Mouse (Mus musculus) layer of hippocampus, postnatal 25 days (tissue): Measurements from ENCODE around the gene Cyld. TPM values are rescaled to one million over a fixed set of nuclear protein-coding genes. Genes with fewer than 3 reads are reported as not detected.
"Not testable (repeated sequence)": the region's sequence is repeated elsewhere in the genome, so short reads cannot be mapped to it uniquely, and the experiment has no call there.

Experiments used
- DNase-seq, 2 experiments: peaks; one replicate each; pipeline ENCODE4 v3.0.0; 2022; ENCODE audit warnings: mixed read lengths in 2 of 2, low spot score in 1 of 2; ENCODE audit errors: extremely low spot score in 1 of 2
- total RNA-seq, 2 experiments: library from RNA; stranded (reverse); gene quantifications; 2 replicates each; pipeline ENCODE4 v1.2.3; 2021

Gene Cyld
- 10 to 100 TPM; 73.2 to 77.0 TPM for total RNA-seq

- peak; percentile 89 to 90 for DNase-seq
Measured at GRCm38 (mm10) chr8:88696721-88697641, at the start of gene Cyld. Cyld (plus strand) TSS chr8:88697028.

- DNase-seq: no peak
Measured at GRCm38 (mm10) chr8:88648322-88648721, 48.5 kb upstream of the Cyld start.

- DNase-seq: no peak
Measured at GRCm38 (mm10) chr8:88650016-88650708, 46.7 kb upstream of the Cyld start.

- DNase-seq: not testable (repeated sequence)
Measured at GRCm38 (mm10) chr8:88651122-88651521, 45.7 kb upstream of the Cyld start.

- DNase-seq: peak in 1 of 2 experiments; percentile 35
Measured at GRCm38 (mm10) chr8:88655334-88655733, 41.5 kb upstream of the Cyld start.

GRCm38 (mm10) chr8:88659873-88660272 lies 37.0 kb upstream of the Cyld start:
- DNase-seq: peak in 1 of 2 experiments; percentile 25

- no peak for DNase-seq
Measured at GRCm38 (mm10) chr8:88662401-88662821, 34.4 kb upstream of the Cyld start.

- DNase-seq: no peak
Measured at GRCm38 (mm10) chr8:88664121-88664520, 32.7 kb upstream of the Cyld start.

GRCm38 (mm10) chr8:88664947-88665346 lies 31.9 kb upstream of the Cyld start:
- DNase-seq: no peak

- DNase-seq: no peak
Measured at GRCm38 (mm10) chr8:88666435-88666834, 30.4 kb upstream of the Cyld start.

- no peak for DNase-seq
Measured at GRCm38 (mm10) chr8:88668400-88669086, 28.3 kb upstream of the Cyld start.

GRCm38 (mm10) chr8:88670782-88671181 lies 26.0 kb upstream of the Cyld start:
- DNase-seq: no peak

GRCm38 (mm10) chr8:88671575-88671974 lies 25.3 kb upstream of the Cyld start:
- DNase-seq: no peak

GRCm38 (mm10) chr8:88673859-88674258 lies 23.0 kb upstream of the Cyld start:
- DNase-seq: no peak

- DNase-seq: no peak
Measured at GRCm38 (mm10) chr8:88675372-88676165, 21.3 kb upstream of the Cyld start.

- no peak for DNase-seq
Measured at GRCm38 (mm10) chr8:88677071-88677470, 19.8 kb upstream of the Cyld start.

GRCm38 (mm10) chr8:88680566-88680965 lies 16.3 kb upstream of the Cyld start:
- no peak for DNase-seq

GRCm38 (mm10) chr8:88681046-88681445 lies 15.8 kb upstream of the Cyld start:
- DNase-seq: no peak

- no peak for DNase-seq
Measured at GRCm38 (mm10) chr8:88683656-88684289, 13.1 kb upstream of the Cyld start.
